Mouse (Mus musculus) liver, embryonic 13.5 days (tissue): Measurements from ENCODE around the gene Sorcs3. TPM values are rescaled to one million over a fixed set of nuclear protein-coding genes. Genes with fewer than 3 reads are reported as not detected.

Source experiments
- ATAC-seq: fragments of 200-750 bp; cut with Nextera tagmentation; 2 replicates; pipeline ENCODE4 v1.8.0; 2017; ENCODE audit warnings: low read depth, mild to moderate bottlenecking, moderate number of reproducible peaks, moderate library complexity
- DNase-seq: peaks from one replicate; pipeline ENCODE4 v3.0.0; 2022
- H3K27ac ChIP-seq: fragments of 300-500 bp; sonication (generic); 2 replicates; pipeline ENCODE4 v1.5.1; 2015; ENCODE audit warnings: moderate library complexity, mild to moderate bottlenecking, inconsistent platforms
- H3K27me3 ChIP-seq: fragments of 300-500 bp; sonication (generic); 2 replicates; pipeline ENCODE4 v1.6.1; 2015; ENCODE audit warnings: mild to moderate bottlenecking, inconsistent platforms
- H3K36me3 ChIP-seq: fragments of 300-500 bp; sonication (generic); 2 replicates; pipeline ENCODE4 v1.6.1; 2015; ENCODE audit warnings: mild to moderate bottlenecking, inconsistent platforms
- H3K4me1 ChIP-seq: fragments of 300-500 bp; sonication (generic); replicated peaks from 2 replicates; pipeline ENCODE4 v1.6.1; 2015; ENCODE audit warnings: inconsistent platforms
- H3K4me2 ChIP-seq: fragments of 300-500 bp; sonication (generic); 2 replicates; pipeline ENCODE4 v1.6.1; 2015; ENCODE audit warnings: inconsistent platforms, mild to moderate bottlenecking, moderate library complexity
- H3K4me3 ChIP-seq: fragments of 300-500 bp; sonication (generic); replicated peaks from 2 replicates; pipeline ENCODE4 v1.5.1; 2015; ENCODE audit warnings: mild to moderate bottlenecking, inconsistent platforms
- H3K9ac ChIP-seq: fragments of 300-500 bp; sonication (generic); 2 replicates; pipeline ENCODE4 v1.6.1; 2015; ENCODE audit warnings: mild to moderate bottlenecking, inconsistent platforms
- H3K9me3 ChIP-seq: fragments of 300-500 bp; sonication (generic); replicated peaks from 2 replicates; pipeline ENCODE4 v1.6.1; 2016; ENCODE audit warnings: inconsistent platforms
- WGBS: fragments of 180-500 bp; shearing (Covaris S2); methylation state at CpG from one replicate; pipeline ENCODE4 v1.1.7; 2015; ENCODE audit not compliant: insufficient replicate concordance; 5-methylcytosine and 5-hydroxymethylcytosine counted together
- polyA plus RNA-seq: library from polyadenylated mRNA; unstranded; fragments of >200 nt; fragmentation: Nextera tagmentation; extraction: Ambion mirVana; gene quantifications from 2 replicates; pipeline ENCODE4 v1.2.1, GENCODE M21; 2015

The Sorcs3 gene
- polyA plus RNA-seq, 1 experiment from 2014 or later = 0.13 TPM

DNA sequence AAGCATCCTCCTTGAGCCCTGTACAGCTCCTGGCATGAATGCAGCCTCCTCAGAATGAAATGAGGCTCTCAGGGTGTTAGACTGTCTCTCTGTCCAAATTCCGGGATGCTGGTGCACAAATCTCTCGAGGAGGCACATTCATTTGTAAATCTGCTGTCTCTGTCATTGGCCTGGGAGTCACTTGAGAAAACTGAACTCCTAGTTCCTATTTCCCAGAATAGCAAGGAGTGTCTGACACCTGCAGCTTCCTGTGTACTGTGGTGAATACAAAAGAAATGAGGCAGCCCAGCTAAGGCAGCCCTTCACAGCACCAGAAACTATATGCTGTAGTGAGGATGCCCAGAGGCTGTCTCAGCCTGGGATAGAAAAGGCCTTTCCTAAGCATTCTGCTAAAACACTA, 444.1 kb downstream of the Sorcs3 start:
- WGBS = 52% methylated on average over 2 of the region's 2 CpGs
- Histone ChIP-seq H3K27me3 (no peaks in the 10 kb centered on the region), H3K9me3 (no peaks in the 10 kb centered on the region), H3K4me1 (no peaks in the 10 kb centered on the region), H3K4me2 (no peak overlapping the region), H3K4me3 (no peak overlapping the region), H3K27ac (no peak overlapping the region), H3K36me3 (no peaks in the 10 kb centered on the region), H3K9ac (no peak overlapping the region)
- ATAC-seq (no peak), DNase-seq (no peak)

DNA sequence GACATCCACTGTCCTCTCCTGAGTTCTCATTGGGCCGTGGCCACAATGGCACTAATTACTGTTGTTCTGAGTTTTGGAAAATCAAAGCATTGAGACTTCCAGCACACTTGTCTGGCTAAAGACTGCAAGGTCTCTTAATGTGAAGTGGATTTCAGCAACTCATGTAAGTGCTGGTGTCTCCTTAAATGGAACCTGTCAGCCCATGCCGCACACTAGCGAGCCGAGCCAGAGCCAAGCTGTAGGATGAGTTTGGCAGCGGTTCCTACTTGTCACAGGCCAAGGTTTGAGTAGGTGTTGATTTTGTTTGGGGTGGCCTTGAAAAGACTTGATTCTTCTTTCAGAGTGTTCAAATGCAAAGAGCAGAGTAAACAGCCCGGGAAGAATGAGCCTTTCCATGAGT, 445.8 kb downstream of the Sorcs3 start:
- H3K4me1 ChIP-seq = no peaks in the 10 kb centered on the region
- H3K4me2 ChIP-seq = no peak overlapping the region
- no peak for ATAC-seq
- H3K4me3 ChIP-seq = no peak overlapping the region
- H3K9ac ChIP-seq = no peak overlapping the region
- DNase-seq = no peak
- H3K27ac ChIP-seq = no peak overlapping the region
- no peaks in the 10 kb centered on the region for H3K36me3 ChIP-seq
- no peaks in the 10 kb centered on the region for H3K27me3 ChIP-seq
- WGBS = 64% methylated on average over 6 of the region's 6 CpGs
- H3K9me3 ChIP-seq = no peaks in the 10 kb centered on the region

DNA sequence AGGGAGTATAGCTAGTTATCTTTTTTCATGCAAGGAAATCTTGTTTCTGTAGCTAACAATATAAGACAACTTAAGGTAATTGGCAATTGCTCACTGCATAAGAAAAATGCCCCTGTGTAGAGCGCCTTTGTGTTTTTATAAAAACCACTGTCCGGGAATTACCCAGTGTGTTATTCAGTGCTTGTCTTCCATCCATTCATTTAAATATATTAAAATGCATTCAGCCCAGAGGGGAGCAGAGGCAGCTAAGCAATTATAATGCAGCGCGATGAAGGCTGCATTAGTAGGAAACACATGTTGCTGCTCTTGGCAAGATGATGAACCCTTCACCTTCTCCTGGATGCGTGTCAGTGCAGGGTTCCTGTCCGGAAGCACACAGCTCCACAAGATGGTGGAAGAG, 454.4 kb downstream of the Sorcs3 start:
- no peaks in the 10 kb centered on the region for H3K27me3 ChIP-seq
- H3K4me3 ChIP-seq = no peak overlapping the region
- no peak for ATAC-seq
- no peak overlapping the region for H3K9ac ChIP-seq
- H3K27ac ChIP-seq = no peak overlapping the region
- H3K9me3 ChIP-seq = no peaks in the 10 kb centered on the region
- no peak overlapping the region for H3K4me2 ChIP-seq
- 75% methylated on average over 6 of the region's 6 CpGs for WGBS
- no peaks in the 10 kb centered on the region for H3K36me3 ChIP-seq
- H3K4me1 ChIP-seq = no peaks in the 10 kb centered on the region
- no peak for DNase-seq

DNA sequence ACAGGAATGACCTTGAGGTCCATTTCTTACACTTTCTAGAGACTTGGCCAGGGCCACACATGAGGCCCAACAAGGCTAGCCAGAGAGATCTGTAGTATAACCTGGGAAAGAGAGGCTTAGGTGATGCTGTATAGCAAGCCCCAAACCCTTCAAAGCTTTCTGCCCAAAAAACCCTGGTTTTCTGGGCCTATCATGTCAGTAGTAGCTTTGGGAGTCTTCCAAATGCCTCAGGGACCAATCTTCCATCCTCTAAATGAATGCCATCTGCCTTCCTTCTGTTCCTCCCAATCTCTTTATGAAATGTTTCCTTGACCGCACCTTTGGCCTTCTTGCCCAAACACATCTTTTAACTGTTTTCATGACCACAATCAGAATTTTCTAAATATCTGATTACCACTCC, 474.1 kb downstream of the Sorcs3 start:
- ATAC-seq = no peak
- 81% methylated on average over 1 of the region's 1 CpGs for WGBS

DNA sequence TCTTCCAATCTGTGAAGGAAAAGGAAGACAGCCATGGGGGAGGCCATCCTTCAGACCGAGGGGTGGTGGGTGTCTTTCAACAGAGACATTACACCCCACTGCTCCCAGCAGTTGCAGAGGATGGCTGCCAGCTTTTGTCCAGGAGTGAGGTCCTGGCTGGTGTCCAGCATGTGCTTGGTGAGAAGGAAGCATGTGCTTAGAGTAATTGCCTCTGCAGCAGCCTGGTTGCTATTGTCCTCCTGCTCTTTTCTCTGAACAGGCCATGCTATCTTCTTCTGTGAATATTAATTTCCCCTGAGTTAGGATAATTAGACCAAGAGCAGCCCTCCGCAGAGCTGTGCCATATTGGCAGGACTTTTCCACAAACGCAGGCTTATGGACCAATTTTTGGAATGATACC, 476.7 kb downstream of the Sorcs3 start:
- Histone ChIP-seq H3K4me1 (no peaks in the 10 kb centered on the region), H3K9me3 (no peaks in the 10 kb centered on the region), H3K4me2 (no peak overlapping the region), H3K27ac (no peak overlapping the region), H3K36me3 (no peaks in the 10 kb centered on the region), H3K27me3 (no peaks in the 10 kb centered on the region), H3K4me3 (no peak overlapping the region), H3K9ac (no peak overlapping the region)
- WGBS = 70% methylated on average over 3 of the region's 3 CpGs
- ATAC-seq = no peak
- DNase-seq = no peak

More for the DNA sequence above, 474.1 kb downstream of the Sorcs3 start:
- Histone ChIP-seq H3K4me3 (no peak overlapping the region), H3K27ac (no peak overlapping the region), H3K9ac (no peak overlapping the region), H3K36me3 (no peaks in the 10 kb centered on the region), H3K27me3 (no peaks in the 10 kb centered on the region), H3K9me3 (no peaks in the 10 kb centered on the region), H3K4me2 (no peak overlapping the region), H3K4me1 (no peaks in the 10 kb centered on the region)
- DNase-seq = no peak

DNA sequence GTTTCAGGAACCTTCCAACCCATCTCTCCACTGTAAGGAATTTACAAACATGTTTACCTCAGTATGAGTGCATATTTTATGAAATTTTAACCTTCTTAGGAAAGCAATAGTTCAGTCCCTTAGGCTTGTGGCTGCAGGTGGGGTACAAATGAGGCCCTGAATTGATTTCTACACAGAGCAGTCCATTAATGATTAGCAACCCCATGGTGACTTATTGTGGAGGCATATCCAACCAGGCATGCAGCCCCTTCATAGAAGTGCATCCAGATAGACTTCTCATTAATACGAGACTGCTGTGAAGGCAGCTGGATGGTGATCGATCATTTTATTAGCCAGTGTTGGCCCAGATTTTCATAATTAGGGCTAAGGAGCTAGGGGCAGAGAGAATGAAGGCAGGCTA, 480.5 kb downstream of the Sorcs3 start:
- H3K4me1 ChIP-seq = no peaks in the 10 kb centered on the region
- no peak overlapping the region for H3K9ac ChIP-seq
- no peaks in the 10 kb centered on the region for H3K36me3 ChIP-seq
- DNase-seq = no peak
- H3K27me3 ChIP-seq = no peaks in the 10 kb centered on the region
- no peak overlapping the region for H3K4me2 ChIP-seq
- H3K9me3 ChIP-seq = no peaks in the 10 kb centered on the region
- H3K27ac ChIP-seq = no peak overlapping the region
- 64% methylated on average over 2 of the region's 2 CpGs for WGBS
- H3K4me3 ChIP-seq = no peak overlapping the region
- ATAC-seq = no peak

DNA sequence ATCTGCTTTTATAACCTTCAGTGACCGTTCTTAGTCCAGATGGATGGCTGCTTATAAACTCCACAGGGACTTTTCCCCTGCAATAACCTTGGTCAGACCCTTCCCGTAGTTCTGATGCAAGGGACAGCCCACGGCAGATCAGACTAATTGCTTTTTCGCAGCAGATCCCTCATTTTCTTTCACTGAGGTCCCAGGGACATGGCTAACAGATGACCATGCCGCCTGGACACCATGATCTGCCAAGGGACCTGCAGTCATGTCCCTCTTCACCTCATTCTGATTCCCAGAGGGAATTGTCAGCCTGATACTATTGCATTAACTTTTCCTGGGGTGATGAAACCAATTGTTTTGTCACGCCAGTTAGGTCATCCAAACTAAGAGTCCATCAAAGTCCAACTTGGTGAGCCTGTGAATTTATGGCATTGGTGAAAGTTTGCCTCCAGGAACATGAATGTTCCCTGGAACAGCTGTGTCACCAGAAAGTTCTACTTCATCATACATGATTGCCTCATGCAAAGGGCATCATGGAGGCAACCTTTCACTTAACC, 494.4 kb downstream of the Sorcs3 start:
- Histone ChIP-seq H3K27me3 (no peaks in the 10 kb centered on the region), H3K4me2 (no peak overlapping the region), H3K36me3 (no peaks in the 10 kb centered on the region), H3K4me1 (no peaks in the 10 kb centered on the region), H3K4me3 (no peak overlapping the region), H3K27ac (no peak overlapping the region), H3K9me3 (no peaks in the 10 kb centered on the region), H3K9ac (no peak overlapping the region)
- DNase-seq (no peak), ATAC-seq (no peak)
- WGBS = 46% methylated on average over 6 of the region's 6 CpGs

DNA sequence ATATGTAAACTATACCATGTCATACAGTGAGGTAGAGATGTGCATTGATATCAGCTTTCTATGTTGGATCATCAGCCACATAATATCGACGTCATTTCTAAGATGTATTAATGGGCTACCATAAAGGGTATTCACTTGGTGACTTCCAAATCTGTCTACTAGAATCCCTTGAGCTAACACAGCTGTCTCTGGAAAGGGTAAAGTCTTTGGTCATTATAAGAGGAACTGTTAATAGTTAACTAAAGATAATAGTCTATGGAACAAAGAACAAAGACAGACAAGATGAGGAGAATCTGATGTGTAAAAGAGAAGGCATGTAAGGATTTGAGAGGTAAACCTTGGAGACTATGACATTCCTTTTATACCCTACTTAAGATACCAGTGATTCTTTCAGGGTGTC, 497.9 kb downstream of the Sorcs3 start:
- Histone ChIP-seq H3K4me2 (no peak overlapping the region), H3K9ac (no peak overlapping the region), H3K9me3 (no peaks in the 10 kb centered on the region), H3K4me1 (no peaks in the 10 kb centered on the region), H3K36me3 (no peaks in the 10 kb centered on the region), H3K27ac (no peak overlapping the region), H3K4me3 (no peak overlapping the region), H3K27me3 (no peaks in the 10 kb centered on the region)
- WGBS = 71% methylated on average over 2 of the region's 2 CpGs
- ATAC-seq (no peak), DNase-seq (no peak)

DNA sequence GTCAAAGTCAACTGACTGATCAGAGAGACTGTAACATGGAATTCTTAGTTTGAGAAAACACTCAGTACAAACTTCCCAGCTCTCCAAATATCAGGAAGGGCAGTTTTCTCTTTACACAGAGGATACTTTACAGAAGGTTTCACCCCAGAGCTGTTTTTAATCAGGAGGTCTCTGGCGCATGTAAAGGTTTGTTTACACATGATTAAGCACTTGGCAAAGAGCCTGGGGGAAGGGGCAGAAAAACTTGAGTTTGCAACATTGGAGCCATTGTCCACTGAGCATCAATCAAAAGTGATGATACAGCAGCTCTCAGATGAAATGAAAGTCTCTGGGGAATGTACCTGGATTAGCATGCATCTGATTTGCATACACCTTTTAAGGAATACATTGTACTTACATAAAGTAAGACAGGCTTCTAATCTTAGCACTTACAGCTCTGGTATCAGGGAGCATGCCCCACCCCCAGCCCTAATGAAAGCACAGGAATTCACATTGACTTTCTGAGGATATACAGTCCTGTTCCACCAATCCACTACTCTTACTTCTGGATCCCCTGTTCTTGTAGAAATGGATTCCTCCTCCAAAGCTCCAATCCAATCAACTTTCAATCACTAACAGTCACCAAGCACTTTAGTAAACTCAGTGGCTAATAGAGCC, 500.6 kb downstream of the Sorcs3 start:
- Histone ChIP-seq H3K9me3 (no peaks in the 10 kb centered on the region), H3K36me3 (no peaks in the 10 kb centered on the region), H3K4me1 (no peaks in the 10 kb centered on the region), H3K4me2 (no peak overlapping the region), H3K9ac (no peak overlapping the region), H3K27ac (no peak overlapping the region), H3K27me3 (no peaks in the 10 kb centered on the region), H3K4me3 (no peak overlapping the region)
- no peak for DNase-seq
- ATAC-seq = no peak
- 35% methylated on average over 1 of the region's 1 CpGs for WGBS

DNA sequence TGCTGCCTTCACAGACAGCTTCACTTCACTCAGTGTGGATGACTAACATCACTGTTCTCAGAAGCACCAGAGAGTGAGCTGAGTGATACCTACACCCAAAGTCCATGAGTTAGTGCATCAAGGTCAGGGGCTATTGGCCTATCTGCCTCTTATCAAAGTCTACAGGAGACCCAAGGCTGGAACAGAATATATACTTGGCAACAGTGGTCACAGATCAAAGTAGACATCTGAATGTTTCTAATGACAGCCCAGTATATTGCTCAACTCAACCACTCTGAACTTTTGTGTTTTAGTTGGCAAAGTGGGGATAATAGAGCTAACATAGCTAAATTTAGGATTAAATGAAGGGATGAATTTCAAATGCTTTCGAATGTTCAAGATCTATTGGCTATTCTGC, 501.1 kb downstream of the Sorcs3 start:
- no peak for DNase-seq
- Histone ChIP-seq H3K9me3 (no peaks in the 10 kb centered on the region), H3K27ac (no peak overlapping the region), H3K4me1 (no peaks in the 10 kb centered on the region), H3K36me3 (no peaks in the 10 kb centered on the region), H3K9ac (no peak overlapping the region), H3K4me2 (no peak overlapping the region), H3K4me3 (no peak overlapping the region), H3K27me3 (no peaks in the 10 kb centered on the region)
- no peak for ATAC-seq
- WGBS = 40% methylated on average over 1 of the region's 1 CpGs

DNA sequence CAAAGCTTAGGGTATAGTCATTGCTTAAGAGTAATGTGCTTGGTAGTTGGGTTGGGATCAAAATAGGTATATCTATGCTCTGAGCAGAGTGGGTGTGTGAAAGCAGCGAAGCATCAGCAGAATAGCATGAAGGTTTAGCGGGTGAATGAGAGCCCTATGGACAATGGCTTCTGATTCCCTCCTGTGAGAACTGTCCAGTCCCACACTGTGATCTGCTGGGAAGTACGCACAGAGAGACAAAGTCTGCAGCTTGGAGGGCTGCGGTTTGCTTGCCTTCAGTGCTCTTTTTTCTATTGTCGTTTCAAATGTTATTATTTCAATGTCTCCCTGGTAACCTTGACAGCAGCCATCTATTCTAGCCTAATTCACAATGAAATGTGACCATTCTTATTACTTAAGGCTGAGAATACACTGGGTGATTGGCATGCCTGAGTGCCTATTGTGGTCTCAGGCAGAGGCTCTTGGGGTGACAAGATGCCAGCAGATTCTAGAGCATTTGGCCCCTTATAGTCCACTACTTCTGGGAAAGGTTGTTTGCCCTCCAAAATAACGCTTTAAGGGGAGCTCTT, 520.1 kb downstream of the Sorcs3 start:
- ATAC-seq (no peak), DNase-seq (no peak)
- Histone ChIP-seq H3K4me1 (no peaks in the 10 kb centered on the region), H3K4me3 (no peak overlapping the region), H3K9me3 (no peaks in the 10 kb centered on the region), H3K9ac (no peak overlapping the region), H3K4me2 (no peak overlapping the region), H3K27ac (no peak overlapping the region), H3K36me3 (no peaks in the 10 kb centered on the region), H3K27me3 (no peaks in the 10 kb centered on the region)
- 67% methylated on average over 6 of the region's 6 CpGs for WGBS

DNA sequence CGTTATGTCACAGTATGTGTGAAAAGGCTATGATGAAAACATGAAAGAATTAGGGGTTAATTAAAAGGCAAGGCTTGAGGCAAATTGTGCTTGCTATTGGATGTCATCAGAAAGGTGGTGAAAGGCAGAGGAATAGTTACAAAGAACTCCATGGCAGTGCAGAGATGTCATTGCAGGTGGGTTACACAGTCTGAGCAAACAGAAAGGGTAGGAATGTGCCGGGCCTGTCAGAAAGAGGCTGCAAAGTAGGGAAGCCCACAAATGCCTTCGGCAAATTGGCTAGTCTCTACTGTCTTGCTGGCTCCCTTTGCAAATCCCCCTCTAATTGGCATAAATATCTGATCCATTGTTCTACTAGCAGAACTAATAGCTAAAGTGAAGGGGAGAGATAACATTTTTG, 521.2 kb downstream of the Sorcs3 start:
- Histone ChIP-seq H3K4me1 (no peaks in the 10 kb centered on the region), H3K27ac (no peak overlapping the region), H3K27me3 (no peaks in the 10 kb centered on the region), H3K36me3 (no peaks in the 10 kb centered on the region), H3K4me3 (no peak overlapping the region), H3K9ac (no peak overlapping the region), H3K9me3 (no peaks in the 10 kb centered on the region), H3K4me2 (no peak overlapping the region)
- WGBS = 73% methylated on average over 3 of the region's 3 CpGs
- no peak for ATAC-seq
- DNase-seq = no peak
